Mouse (Mus musculus) brain, embryonic 14.5 days (tissue): ENCODE measurements at regions not wholly inside any gene's neighbourhood (a gene's known extent, or its start where the extent isn't known, plus 50 kb on each side); places are given as distances from the start of the nearest gene placed in this dataset.

Experiments
- CTCF ChIP-seq: fragments of 200-500 bp; IDR thresholded peaks from 2 replicates; pipeline ENCODE4 v1.5.1; 2012; ENCODE audit warnings: inconsistent platforms, mild to moderate bottlenecking, moderate library complexity, borderline replicate concordance; ENCODE audit not compliant: insufficient read depth, insufficient read length; ENCODE audit errors: extremely low read depth
- POLR2A ChIP-seq: fragments of 200-500 bp; IDR thresholded peaks from 2 replicates; pipeline ENCODE4 v1.6.1; 2012; ENCODE audit warnings: mild to moderate bottlenecking, inconsistent platforms, borderline replicate concordance; ENCODE audit not compliant: poor library complexity, insufficient read depth, insufficient read length, severe bottlenecking; ENCODE audit errors: extremely low read depth

- TF ChIP-seq POLR2A (no peak), CTCF (no peak)
Measured at GRCm38 (mm10) chr13:101349354-101349753, 418.7 kb downstream of the Pik3r1 start.
